Mouse (Mus musculus) midbrain, embryonic 15.5 days (tissue): ENCODE data around the gene Nmnat2. TPM values are rescaled to one million over a fixed set of nuclear protein-coding genes. Genes with fewer than 3 reads are reported as not detected.

Experiments
- ATAC-seq: fragments of 200-750 bp; cut with Nextera tagmentation; replicated peaks from 2 replicates; pipeline ENCODE4 v1.8.0; 2017; ENCODE audit warnings: moderate TSS enrichment
- H3K27ac ChIP-seq: fragments of 300-500 bp; sonication (generic); 2 replicates; pipeline ENCODE4 v1.5.1; 2015; ENCODE audit warnings: mild to moderate bottlenecking, inconsistent platforms
- H3K27me3 ChIP-seq: fragments of 300-500 bp; sonication (generic); replicated peaks from 2 replicates; pipeline ENCODE4 v1.6.1; 2015; ENCODE audit warnings: inconsistent platforms
- H3K36me3 ChIP-seq: fragments of 300-500 bp; sonication (generic); replicated peaks from 2 replicates; pipeline ENCODE4 v1.6.1; 2015; ENCODE audit warnings: inconsistent platforms
- H3K4me1 ChIP-seq: fragments of 300-500 bp; sonication (generic); 2 replicates; pipeline ENCODE4 v1.6.1; 2015; ENCODE audit warnings: inconsistent platforms
- H3K4me2 ChIP-seq: fragments of 300-500 bp; sonication (generic); 2 replicates; pipeline ENCODE4 v1.6.1; 2015; ENCODE audit warnings: inconsistent platforms, mild to moderate bottlenecking, moderate library complexity
- H3K4me3 ChIP-seq: fragments of 300-500 bp; sonication (generic); 2 replicates; pipeline ENCODE4 v1.5.1; 2015; ENCODE audit warnings: mild to moderate bottlenecking, inconsistent platforms
- H3K9ac ChIP-seq: fragments of 300-500 bp; sonication (generic); 2 replicates; pipeline ENCODE4 v1.6.1; 2015; ENCODE audit warnings: mild to moderate bottlenecking, inconsistent platforms
- H3K9me3 ChIP-seq: fragments of 300-500 bp; sonication (generic); 2 replicates; pipeline ENCODE4 v1.6.1; 2016; ENCODE audit warnings: inconsistent platforms
- WGBS: fragments of 180-500 bp; shearing (Covaris S2); methylation state at CpG from one replicate; pipeline ENCODE4 v1.1.7; 2015; ENCODE audit warnings: mixed read lengths; 5-methylcytosine and 5-hydroxymethylcytosine counted together
- polyA plus RNA-seq: library from polyadenylated mRNA; unstranded; fragments of >200 nt; fragmentation: Nextera tagmentation; extraction: Ambion mirVana; gene quantifications from 2 replicates; pipeline ENCODE4 v1.2.1, GENCODE M21; 2015

The Nmnat2 gene
- polyA plus RNA-seq, 1 experiment from 2014 or later = 98.5 TPM

GRCm38 (mm10) chr1:153048147-153048878, 93.5 kb downstream of the Nmnat2 start:
- Histone ChIP-seq H3K36me3 (no peaks in the 10 kb centered on the region), H3K27me3 (peaks cover 21% of the 10 kb centered on the region), H3K9me3 (no peaks in the 10 kb centered on the region), H3K4me2 (no peak overlapping the region), H3K27ac (no peak overlapping the region), H3K9ac (no peak overlapping the region), H3K4me1 (peaks cover 20% of the 10 kb centered on the region), H3K4me3 (no peak overlapping the region)
- 0 out of 2 replicates have a peak, but pooled peaks have one; percentile 12 for ATAC-seq
- WGBS = 21% methylated on average over 14 of the region's 14 CpGs

GRCm38 (mm10) chr1:153049451-153049850, 94.7 kb downstream of the Nmnat2 start:
- Histone ChIP-seq H3K4me1 (peaks cover 22% of the 10 kb centered on the region), H3K4me2 (no peak overlapping the region), H3K36me3 (no peaks in the 10 kb centered on the region), H3K27me3 (peaks cover 21% of the 10 kb centered on the region), H3K9me3 (no peaks in the 10 kb centered on the region), H3K9ac (no peak overlapping the region), H3K4me3 (no peak overlapping the region), H3K27ac (no peak overlapping the region)
- no peak for ATAC-seq
- WGBS = 48% methylated on average over 2 of the region's 2 CpGs

GRCm38 (mm10) chr1:153051474-153051873, 96.7 kb downstream of the Nmnat2 start:
- H3K27me3 ChIP-seq = peaks cover 28% of the 10 kb centered on the region

DNA sequence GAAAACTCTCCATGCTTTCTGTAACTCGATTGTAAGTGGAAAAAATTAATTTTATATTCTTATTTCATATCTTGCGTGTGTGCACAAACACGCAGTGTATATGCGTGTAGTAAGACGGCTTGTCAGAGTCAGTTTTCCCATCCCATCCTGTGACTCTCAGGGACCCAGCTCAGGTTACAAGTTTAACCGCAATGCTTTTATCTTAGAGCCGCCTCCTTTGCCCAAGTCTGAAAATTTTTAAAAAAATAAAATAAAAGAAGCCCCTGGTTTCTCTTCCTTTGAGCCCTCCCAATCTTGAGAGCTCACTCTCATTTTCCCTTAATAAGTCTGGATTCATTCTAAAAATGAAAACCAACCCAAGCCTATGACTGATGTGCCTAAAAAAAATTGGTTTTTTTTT, 98.8 kb downstream of the Nmnat2 start:
- peak overlapping the region; percentile 55; the same call in 1 of the 2 replicates for H3K27ac ChIP-seq
- H3K4me2 ChIP-seq = no peak overlapping the region
- H3K27me3 ChIP-seq = peaks cover 32% of the 10 kb centered on the region
- peaks cover 17% of the 10 kb centered on the region for H3K4me1 ChIP-seq
- 0 out of 2 replicates have a peak, but pooled peaks have one; percentile 22 for ATAC-seq
- no peak overlapping the region for H3K9ac ChIP-seq
- H3K36me3 ChIP-seq = no peaks in the 10 kb centered on the region
- H3K4me3 ChIP-seq = no peak overlapping the region
- 23% methylated on average over 7 of the region's 7 CpGs for WGBS
- no peaks in the 10 kb centered on the region for H3K9me3 ChIP-seq

More at GRCm38 (mm10) chr1:153051474-153051873, 96.7 kb downstream of the Nmnat2 start:
- Histone ChIP-seq H3K9me3 (no peaks in the 10 kb centered on the region), H3K9ac (no peak overlapping the region), H3K36me3 (no peaks in the 10 kb centered on the region), H3K27ac (no peak overlapping the region), H3K4me2 (no peak overlapping the region), H3K4me1 (peaks cover 26% of the 10 kb centered on the region), H3K4me3 (no peak overlapping the region)
- no peak for ATAC-seq
- 86% methylated on average over 5 of the region's 5 CpGs for WGBS

GRCm38 (mm10) chr1:153054112-153054821, 99.5 kb downstream of the Nmnat2 start:
- Histone ChIP-seq H3K9me3 (no peaks in the 10 kb centered on the region), H3K27ac (peak overlapping the region; percentile 55), H3K4me1 (peaks cover 17% of the 10 kb centered on the region), H3K4me3 (no peak overlapping the region), H3K4me2 (no peak overlapping the region; the same call in 1 of the 2 replicates), H3K9ac (no peak overlapping the region), H3K27me3 (peaks cover 32% of the 10 kb centered on the region), H3K36me3 (no peaks in the 10 kb centered on the region)
- 10% methylated on average over 11 of the region's 11 CpGs for WGBS
- ATAC-seq = peak; percentile 78

- Histone ChIP-seq H3K4me3 (no peak overlapping the region), H3K27me3 (peaks cover 20% of the 10 kb centered on the region; the same call in 1 of the 2 replicates), H3K36me3 (no peaks in the 10 kb centered on the region), H3K27ac (no peak overlapping the region), H3K4me1 (peaks cover 16% of the 10 kb centered on the region), H3K9ac (no peak overlapping the region), H3K4me2 (no peak overlapping the region), H3K9me3 (no peaks in the 10 kb centered on the region)
- ATAC-seq = no peak
- 81% methylated on average over 7 of the region's 7 CpGs for WGBS
These were observed 103.5 kb downstream of the Nmnat2 start for GRCm38 (mm10) chr1:153058290-153058689.

DNA sequence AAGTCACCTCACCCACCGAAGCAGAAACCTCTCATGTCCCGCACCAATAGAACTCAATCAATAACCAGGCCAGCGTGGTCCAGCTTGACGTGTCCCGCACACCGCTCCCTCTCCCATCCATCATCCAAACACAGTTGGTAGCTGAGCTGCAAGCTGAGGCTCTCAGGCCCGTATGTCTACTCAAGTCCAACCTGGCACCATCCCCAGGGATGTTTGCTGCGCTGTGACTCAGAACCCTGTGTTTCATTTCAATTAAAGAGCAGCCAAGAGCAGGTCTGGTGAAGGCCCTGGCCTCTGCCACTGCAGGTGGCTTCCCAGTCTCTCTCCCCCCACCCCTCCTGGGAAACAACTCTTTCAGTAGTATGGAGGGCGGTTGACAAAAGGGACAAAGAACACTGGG, 104.8 kb downstream of the Nmnat2 start:
- H3K27ac ChIP-seq = no peak overlapping the region
- H3K4me3 ChIP-seq = no peak overlapping the region
- H3K4me2 ChIP-seq = no peak overlapping the region
- peaks cover 20% of the 10 kb centered on the region; the same call in 1 of the 2 replicates for H3K27me3 ChIP-seq
- peaks cover 5% of the 10 kb centered on the region for H3K4me1 ChIP-seq
- H3K9me3 ChIP-seq = no peaks in the 10 kb centered on the region
- ATAC-seq = no peak
- H3K36me3 ChIP-seq = no peaks in the 10 kb centered on the region
- H3K9ac ChIP-seq = no peak overlapping the region
- 83% methylated on average over 9 of the region's 9 CpGs for WGBS

GRCm38 (mm10) chr1:153062547-153062946, 107.8 kb downstream of the Nmnat2 start:
- 49% methylated on average over 7 of the region's 7 CpGs for WGBS
- ATAC-seq = no peak
- no peak overlapping the region for H3K27ac ChIP-seq

DNA sequence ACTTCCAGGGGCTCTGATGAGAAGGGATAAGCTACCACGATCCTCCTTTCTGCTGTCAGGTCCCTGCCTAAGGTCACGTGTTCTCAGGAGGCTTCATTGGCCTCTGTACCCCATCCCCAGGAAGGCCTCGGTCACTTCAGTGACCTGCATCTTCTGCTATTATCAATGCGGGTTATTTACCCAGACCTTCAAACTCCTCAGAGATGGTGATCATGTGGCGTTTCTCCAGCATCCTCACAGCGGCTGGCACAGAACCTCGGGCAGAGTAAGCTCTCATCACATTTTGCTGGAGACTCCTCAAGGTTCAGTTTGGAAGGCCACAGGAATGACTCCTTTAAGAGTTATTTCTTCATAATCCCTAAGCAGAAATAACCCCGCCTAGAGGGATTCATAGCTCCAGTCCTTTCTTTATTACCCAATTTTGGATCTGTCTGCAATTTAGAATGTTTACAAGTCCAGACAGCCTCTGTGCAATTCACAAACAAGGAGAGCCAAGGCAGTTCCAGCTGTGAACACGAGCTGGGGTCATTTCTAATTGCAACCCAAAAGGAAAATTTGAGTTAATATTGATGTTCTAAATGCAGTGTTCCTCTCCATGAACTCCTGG, 110.1 kb downstream of the Nmnat2 start:
- 78% methylated on average over 9 of the region's 9 CpGs for WGBS
- H3K4me1 ChIP-seq = 0 out of 2 replicates have a peak, but pooled peaks cover 4% of the 10 kb centered on the region
- no peak overlapping the region for H3K4me2 ChIP-seq
- no peaks in the 10 kb centered on the region for H3K9me3 ChIP-seq
- no peak overlapping the region for H3K4me3 ChIP-seq
- H3K36me3 ChIP-seq = no peaks in the 10 kb centered on the region
- 0 out of 2 replicates have a peak, but pooled peaks cover 5% of the 10 kb centered on the region for H3K27me3 ChIP-seq
- no peak overlapping the region for H3K9ac ChIP-seq
- ATAC-seq = no peak
- no peak overlapping the region for H3K27ac ChIP-seq

More at GRCm38 (mm10) chr1:153062547-153062946, 107.8 kb downstream of the Nmnat2 start:
- no peak overlapping the region for H3K4me2 ChIP-seq
- 0 out of 2 replicates have a peak, but pooled peaks cover 4% of the 10 kb centered on the region for H3K4me1 ChIP-seq
- H3K9ac ChIP-seq = no peak overlapping the region
- no peaks in the 10 kb centered on the region for H3K36me3 ChIP-seq
- 0 out of 2 replicates have a peak, but pooled peaks cover 13% of the 10 kb centered on the region for H3K27me3 ChIP-seq
- no peak overlapping the region for H3K4me3 ChIP-seq
- no peaks in the 10 kb centered on the region for H3K9me3 ChIP-seq

DNA sequence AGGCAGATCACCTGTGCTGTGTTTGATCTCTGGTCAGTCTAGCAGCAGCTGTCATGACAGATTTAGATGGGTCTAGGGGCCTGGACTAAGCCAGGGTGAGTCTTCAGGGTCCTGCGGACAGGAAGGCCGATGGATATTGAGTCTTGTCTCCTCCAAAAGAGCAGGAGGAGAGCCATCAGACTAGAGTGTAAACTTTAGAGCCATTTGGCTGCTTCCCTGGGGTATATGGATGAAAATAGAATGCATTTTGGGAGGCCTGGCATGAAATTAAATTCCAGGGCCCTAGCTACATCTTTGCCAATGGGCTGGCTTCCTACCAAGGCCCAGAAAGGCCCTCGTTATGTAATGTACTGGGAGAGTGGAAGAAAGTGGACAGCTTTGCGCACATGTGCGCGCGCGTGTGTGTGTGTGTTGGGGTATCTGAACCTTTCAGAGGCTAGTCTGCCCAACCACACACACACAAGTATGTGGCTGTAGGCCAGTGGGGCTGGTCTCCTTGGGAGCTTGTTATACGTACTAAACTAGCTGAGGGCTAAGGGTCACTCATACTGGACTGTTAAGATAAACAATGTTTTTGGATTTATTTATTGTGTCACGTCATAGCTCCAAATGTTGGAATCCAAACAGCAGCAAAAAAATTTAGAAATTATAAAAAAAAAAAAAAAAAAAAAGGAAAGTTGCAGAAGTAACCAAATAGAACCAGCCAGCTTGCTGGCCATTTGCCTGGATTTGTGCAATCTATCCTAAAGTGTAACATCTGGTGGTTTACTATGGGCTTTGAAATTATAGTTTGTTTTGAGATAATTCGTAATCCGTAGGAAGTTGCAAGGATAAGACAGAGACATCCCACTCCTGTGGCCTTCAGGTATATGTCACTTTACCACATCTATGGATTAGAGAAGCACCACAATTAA, 110.9 kb downstream of the Nmnat2 start:
- peak; percentile 42; the same call in 1 of the 2 replicates for ATAC-seq
- Histone ChIP-seq H3K9me3 (no peaks in the 10 kb centered on the region), H3K4me3 (no peak overlapping the region), H3K27me3 (0 out of 2 replicates have a peak, but pooled peaks cover 2% of the 10 kb centered on the region), H3K36me3 (no peaks in the 10 kb centered on the region), H3K4me2 (no peak overlapping the region), H3K4me1 (0 out of 2 replicates have a peak, but pooled peaks cover 4% of the 10 kb centered on the region), H3K9ac (no peak overlapping the region), H3K27ac (no peak overlapping the region)
- WGBS = 83% methylated on average over 12 of the region's 12 CpGs

- 80% methylated on average over 4 of the region's 4 CpGs for WGBS
- Histone ChIP-seq H3K9me3 (no peaks in the 10 kb centered on the region), H3K36me3 (no peaks in the 10 kb centered on the region), H3K4me2 (no peak overlapping the region), H3K4me3 (no peak overlapping the region), H3K4me1 (0 out of 2 replicates have a peak, but pooled peaks cover 4% of the 10 kb centered on the region), H3K27me3 (peaks cover 5% of the 10 kb centered on the region), H3K9ac (no peak overlapping the region), H3K27ac (no peak overlapping the region)
- no peak for ATAC-seq
These were observed 111.6 kb downstream of the Nmnat2 start for GRCm38 (mm10) chr1:153066387-153066781.
